Mouse (Mus musculus) hindbrain, postnatal 0 days (tissue): ENCODE results near the gene Fgd5. TPM values are rescaled to one million over a fixed set of nuclear protein-coding genes. Genes with fewer than 3 reads are reported as not detected.
"Not testable (repeated sequence)": the region's sequence is repeated elsewhere in the genome, so short reads cannot be mapped to it uniquely, and the experiment has no call there.

Experiments
- ATAC-seq: fragments of 200-750 bp; cut with Nextera tagmentation; 2 replicates; pipeline ENCODE4 v1.8.0; 2017; ENCODE audit warnings: mild to moderate bottlenecking, moderate TSS enrichment, moderate library complexity
- DNase-seq: peaks from one replicate; pipeline ENCODE4 v3.0.0-alpha.2; 2015; ENCODE audit warnings: low spot score
- H3K27ac ChIP-seq: fragments of 300-500 bp; sonication (generic); 2 replicates; pipeline ENCODE4 v1.5.1; 2014; ENCODE audit warnings: mild to moderate bottlenecking
- H3K27me3 ChIP-seq: fragments of 300-500 bp; sonication (generic); 2 replicates; pipeline ENCODE4 v1.6.1; 2014; ENCODE audit warnings: low read length, mixed read lengths; ENCODE audit not compliant: insufficient read depth
- H3K36me3 ChIP-seq: fragments of 300-500 bp; sonication (generic); 2 replicates; pipeline ENCODE4 v1.6.1; 2014; ENCODE audit warnings: low read length, mixed read lengths; ENCODE audit not compliant: insufficient read depth
- H3K4me1 ChIP-seq: fragments of 300-500 bp; sonication (generic); 2 replicates; pipeline ENCODE4 v1.6.1; 2014; ENCODE audit warnings: antibody characterized with exemption, low read length, mixed read lengths; ENCODE audit not compliant: insufficient read depth
- H3K4me2 ChIP-seq: fragments of 300-500 bp; sonication (generic); 2 replicates; pipeline ENCODE4 v1.6.1; 2014; ENCODE audit warnings: low read depth, mild to moderate bottlenecking, low read length, moderate library complexity, mixed read lengths
- H3K4me3 ChIP-seq: fragments of 300-500 bp; sonication (generic); 2 replicates; pipeline ENCODE4 v1.5.1; 2014; ENCODE audit warnings: low read length
- H3K9ac ChIP-seq: fragments of 300-500 bp; sonication (generic); replicated peaks from 2 replicates; pipeline ENCODE4 v1.6.1; 2014; ENCODE audit warnings: mild to moderate bottlenecking, low read length, moderate library complexity, mixed read lengths
- H3K9me3 ChIP-seq: fragments of 300-500 bp; sonication (generic); 2 replicates; pipeline ENCODE4 v1.6.1; 2016; ENCODE audit warnings: low read length, mixed read lengths
- CTCF ChIP-seq: IDR thresholded peaks from 2 replicates; pipeline ENCODE4 v1.5.1; 2016; ENCODE audit warnings: antibody characterized with exemption, control low read depth, low read depth
- WGBS: fragments of 180-500 bp; shearing (Covaris S2); extraction: QIAGEN DNeasy Blood & Tissue Kit; methylation state at CpG from one replicate; pipeline ENCODE4 v1.1.7; 2014; 5-methylcytosine and 5-hydroxymethylcytosine counted together
- polyA plus RNA-seq: library from polyadenylated mRNA; unstranded; fragments of >200 nt; fragmentation: Nextera tagmentation; extraction: Ambion mirVana; gene quantifications from 2 replicates; pipeline ENCODE4 v1.2.1, GENCODE M21; 2015
- total RNA-seq: library from RNA; depleted of rRNA; stranded (reverse); fragments of >200 nt; gene quantifications from 2 replicates; pipeline ENCODE4 v1.2.3, GENCODE M21; 2014; rRNA removed

Gene Fgd5
- total RNA-seq (17.6 and 17.7 TPM in 2 replicates), polyA plus RNA-seq (9.1 and 9.4 TPM in 2 replicates)

- H3K9me3 ChIP-seq, result no peaks in the 10 kb centered on the region
- H3K4me2 ChIP-seq, result peak within 1 kb of the TSS; percentile 91
- 1% methylated on average over 57 of the region's 62 CpGs for WGBS
- H3K4me3 ChIP-seq, result peak within 1 kb of the TSS; percentile 51
- H3K9ac ChIP-seq, result peak within 1 kb of the TSS; percentile 61
- no peak for TF ChIP-seq CTCF
- no peaks in the 10 kb centered on the region for H3K36me3 ChIP-seq
- no peaks in the 10 kb centered on the region for H3K27me3 ChIP-seq
- no peaks in the 10 kb centered on the region for H3K4me1 ChIP-seq
- H3K27ac ChIP-seq, result no peak within 1 kb of the TSS; the same call in 1 of the 2 replicates
- DNase-seq, result peak; percentile 58
- peak; percentile 59 for ATAC-seq
Observed at GRCm38 (mm10) chr6:91978371-91979300, at the start of gene Fgd5. Gene Fgd5, plus strand, starts transcription at chr6:91978878.

- peak; percentile 25 for DNase-seq
- WGBS, result 59% methylated on average over 5 of the region's 5 CpGs
Observed at GRCm38 (mm10) chr6:91931231-91931630, 47.4 kb upstream of the Fgd5 start.

GRCm38 (mm10) chr6:91938491-91938890 is 40.2 kb upstream of the Fgd5 start:
- WGBS, result 58% methylated on average over 4 of the region's 4 CpGs
- DNase-seq, result no peak
- Histone ChIP-seq H3K9ac (no peak overlapping the region), H3K27ac (no peak overlapping the region), H3K4me1 (no peaks in the 10 kb centered on the region), H3K4me2 (no peak overlapping the region), H3K9me3 (no peaks in the 10 kb centered on the region), H3K36me3 (no peaks in the 10 kb centered on the region), H3K27me3 (no peaks in the 10 kb centered on the region), H3K4me3 (no peak overlapping the region)
- 0 out of 2 replicates have a peak, but pooled peaks have one; percentile 8 for TF ChIP-seq CTCF
- no peak for ATAC-seq

More at GRCm38 (mm10) chr6:91931231-91931630, 47.4 kb upstream of the Fgd5 start:
- ATAC-seq, result no peak
- Histone ChIP-seq H3K27me3 (no peaks in the 10 kb centered on the region), H3K4me2 (no peak overlapping the region), H3K9ac (no peak overlapping the region), H3K27ac (no peak overlapping the region), H3K36me3 (no peaks in the 10 kb centered on the region), H3K4me3 (no peak overlapping the region), H3K4me1 (no peaks in the 10 kb centered on the region), H3K9me3 (no peaks in the 10 kb centered on the region)
- no peak for TF ChIP-seq CTCF

- Histone ChIP-seq H3K9me3 (no peaks in the 10 kb centered on the region), H3K4me1 (no peaks in the 10 kb centered on the region), H3K9ac (no peak overlapping the region), H3K27me3 (no peaks in the 10 kb centered on the region), H3K27ac (no peak overlapping the region), H3K36me3 (no peaks in the 10 kb centered on the region), H3K4me2 (no peak overlapping the region), H3K4me3 (no peak overlapping the region)
- DNase-seq (peak; percentile 39), ATAC-seq (no peak)
- 55% methylated on average over 2 of the region's 2 CpGs for WGBS
- TF ChIP-seq CTCF, result no peak
Observed at GRCm38 (mm10) chr6:91948426-91948825, 30.3 kb upstream of the Fgd5 start.

DNA sequence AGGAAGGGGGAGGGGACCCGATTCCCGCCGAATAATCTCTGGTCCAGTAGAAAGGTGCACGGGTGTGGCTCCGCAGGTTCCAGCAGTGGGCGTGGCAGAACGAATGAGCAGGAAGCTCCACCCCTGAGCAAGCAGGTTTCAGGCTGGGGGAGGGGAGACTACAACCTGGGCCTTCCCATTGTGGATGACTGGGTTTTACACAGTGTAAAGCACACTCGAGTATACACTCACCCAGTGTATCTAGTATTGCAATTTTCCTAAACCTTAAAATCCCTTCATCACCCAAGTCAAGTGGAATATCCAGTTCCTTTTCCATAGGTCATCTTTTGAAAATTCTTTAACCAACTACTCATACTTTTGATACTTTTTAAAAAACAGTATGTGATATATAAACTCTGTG is 20.7 kb upstream of the Fgd5 start:
- not testable (repeated sequence) for H3K4me2 ChIP-seq, H3K4me1 ChIP-seq, H3K27me3 ChIP-seq, H3K4me3 ChIP-seq, H3K9ac ChIP-seq, H3K9me3 ChIP-seq, DNase-seq, ATAC-seq, H3K36me3 ChIP-seq, H3K27ac ChIP-seq
- WGBS, result 30% methylated on average over 2 of the region's 8 CpGs

DNA sequence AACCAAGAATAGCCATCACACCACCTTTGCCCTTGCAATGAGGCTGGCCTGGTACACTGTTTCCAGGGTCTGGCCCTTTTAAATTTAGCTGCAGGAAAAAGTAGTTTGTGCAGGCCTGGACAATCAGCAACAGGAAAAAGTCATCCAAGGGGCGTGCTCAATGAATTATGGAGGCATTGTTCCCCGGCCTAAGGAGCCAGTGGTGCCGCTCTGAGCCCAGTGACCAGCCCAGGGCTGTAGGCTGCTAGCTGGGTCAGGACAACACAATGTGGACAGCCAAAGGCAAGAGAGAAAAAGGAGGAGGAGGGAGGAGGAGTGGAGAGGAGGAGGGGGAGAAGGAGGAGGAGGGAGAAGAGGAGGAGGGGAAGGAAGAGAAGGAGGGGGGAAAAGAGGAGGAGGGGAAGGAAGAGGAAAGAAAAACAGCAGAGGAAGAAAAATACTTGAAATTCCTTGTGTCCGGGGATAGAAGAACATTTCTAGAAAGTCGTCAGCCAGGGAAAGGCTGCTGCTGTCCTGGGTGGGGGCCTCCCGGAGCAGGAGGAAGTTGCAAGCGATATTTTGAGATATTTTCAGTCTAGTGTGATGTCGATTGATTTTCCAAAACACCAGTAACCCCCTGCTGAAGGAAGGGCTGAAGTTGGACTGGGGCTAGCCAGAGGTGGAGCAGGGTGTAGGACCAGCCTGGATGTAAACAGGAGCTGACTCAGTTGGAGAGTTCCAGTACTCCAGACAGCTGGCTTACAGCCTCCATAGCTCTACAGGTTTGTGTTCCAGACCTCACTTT is 18.5 kb upstream of the Fgd5 start:
- Histone ChIP-seq H3K27ac (no peak overlapping the region; the same call in 1 of the 2 replicates), H3K27me3 (no peaks in the 10 kb centered on the region), H3K4me2 (no peak overlapping the region), H3K9ac (no peak overlapping the region), H3K36me3 (no peaks in the 10 kb centered on the region), H3K9me3 (no peaks in the 10 kb centered on the region), H3K4me3 (no peak overlapping the region), H3K4me1 (no peaks in the 10 kb centered on the region; the same call in 1 of the 2 replicates)
- no peak for TF ChIP-seq CTCF
- no peak for ATAC-seq
- 51% methylated on average over 8 of the region's 8 CpGs for WGBS
- no peak for DNase-seq
